Mouse (Mus musculus) natural killer cell, adult 2 months (primary cell): ENCODE measurements around the gene Cyth4.
A peak's percentile ranks its signal among the peaks of the same experiment; 100 is the strongest.

Source experiments
- DNase-seq, 2 experiments: peaks; one replicate each; pipeline ENCODE4 v3.0.0; 2022; ENCODE audit warnings: low spot score in 2 of 2

The Cyth4 gene

DNA sequence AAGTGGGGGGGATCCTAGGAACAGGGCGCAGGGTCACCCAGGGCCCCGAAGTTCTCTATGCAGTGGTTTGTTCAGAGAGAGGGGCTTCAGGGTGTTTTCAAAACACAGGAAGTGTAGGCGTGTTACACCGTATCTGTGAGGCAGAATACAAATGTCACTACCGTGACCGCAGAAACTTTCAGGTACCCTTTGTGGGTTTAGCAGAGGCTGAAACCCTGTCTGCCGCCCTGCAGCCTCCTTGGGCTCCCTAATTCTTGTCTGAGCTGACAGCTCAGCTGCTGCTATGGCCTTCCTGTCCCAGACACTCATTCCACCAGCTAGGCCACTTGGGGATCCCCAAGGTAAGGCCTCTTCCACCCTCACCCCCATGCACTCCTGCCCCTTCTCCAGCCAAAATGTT is 17.7 kb downstream of the Cyth4 start:
- DNase-seq, result peak; percentile 54 to 65

DNA sequence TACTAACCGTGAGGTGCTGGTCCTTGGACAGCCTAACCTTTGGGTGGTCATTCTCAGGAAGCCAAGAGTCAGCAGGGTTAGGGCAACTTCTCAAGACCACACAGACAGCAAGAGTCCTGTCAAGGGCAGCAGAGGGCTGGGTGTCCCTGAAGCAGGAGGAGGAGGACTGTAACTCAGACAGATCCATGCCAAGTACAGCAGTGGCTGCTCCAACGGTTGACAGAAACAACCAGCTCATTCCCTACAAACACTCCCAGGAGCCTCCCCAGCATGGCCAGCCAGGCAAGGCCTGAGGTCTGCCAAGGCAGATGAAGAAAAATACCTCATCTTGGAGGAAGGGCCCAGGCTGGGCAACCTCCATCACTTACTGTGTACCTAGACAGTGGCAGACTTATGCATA is 20.1 kb downstream of the Cyth4 start:
- DNase-seq, result no peak

GRCm38 (mm10) chr15:78623426-78623825 is 26.6 kb downstream of the Cyth4 start:
- peak; percentile 49 to 67 for DNase-seq

DNA sequence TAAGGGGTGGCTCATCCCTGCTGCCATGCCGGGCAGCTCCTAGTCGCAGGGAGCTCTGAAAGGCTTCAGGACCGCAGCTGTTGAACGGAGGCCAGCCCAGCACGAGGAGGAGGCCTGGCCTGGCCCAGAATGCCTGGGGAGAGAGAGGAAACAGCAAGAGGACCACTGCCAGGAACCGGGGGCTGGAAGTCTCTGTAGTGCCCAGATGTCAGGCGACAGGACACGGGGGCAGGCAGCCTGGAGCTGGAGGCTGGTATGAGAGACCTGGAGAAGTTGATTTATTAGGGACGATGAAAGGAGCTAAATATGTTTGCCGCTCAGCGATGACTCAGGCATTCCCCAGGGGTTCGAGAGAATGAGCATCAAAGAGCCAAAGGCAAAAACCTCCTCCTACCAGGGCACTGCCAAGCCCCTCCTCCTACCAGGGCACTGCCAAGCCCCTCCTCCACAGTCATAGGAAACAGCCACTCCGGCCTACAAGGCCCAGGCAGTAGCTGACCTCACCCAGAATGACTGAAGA is 27.6 kb downstream of the Cyth4 start:
- no peak for DNase-seq

- no peak for DNase-seq
These were observed 28.1 kb downstream of the Cyth4 start for GRCm38 (mm10) chr15:78624961-78625360.

DNA sequence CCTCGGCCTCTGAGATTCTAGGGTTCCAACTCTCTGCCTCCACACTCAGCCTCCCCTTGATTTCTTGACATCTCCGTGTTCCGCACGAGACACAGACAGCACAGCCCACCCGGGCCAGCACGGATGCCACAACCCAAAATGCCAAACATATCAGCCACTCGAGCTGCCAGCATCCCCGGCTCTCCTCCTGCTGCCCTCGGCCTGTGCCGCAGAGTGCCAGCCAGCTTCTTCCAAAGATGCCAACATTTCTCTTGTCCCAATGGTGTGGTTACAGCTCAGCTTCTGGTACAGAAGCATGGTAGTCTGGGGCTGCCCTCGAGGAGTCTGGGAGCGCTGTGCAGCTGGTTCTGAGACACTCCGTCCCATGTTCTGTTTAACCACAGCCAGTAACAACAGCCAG is 29.4 kb downstream of the Cyth4 start:
- DNase-seq, result no peak

DNA sequence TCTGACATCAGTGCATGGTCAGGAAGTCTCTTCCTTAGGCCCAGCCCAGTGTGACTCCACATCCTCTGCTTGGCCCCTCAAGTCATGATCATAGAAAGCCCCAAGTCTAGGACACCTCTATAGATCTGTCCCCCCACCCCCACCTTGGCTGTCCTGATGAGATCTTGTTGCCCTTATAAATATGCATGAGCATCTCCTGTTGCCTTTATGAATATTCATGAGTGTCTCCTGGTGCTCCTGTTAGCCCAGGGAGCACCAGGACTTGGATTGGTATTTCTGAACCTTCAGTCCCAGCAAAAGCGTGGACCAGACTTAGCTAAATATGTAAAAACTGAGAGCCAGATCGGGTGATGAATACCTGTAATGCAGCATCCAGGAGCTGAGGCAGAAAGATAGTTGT is 35.5 kb downstream of the Cyth4 start:
- no peak for DNase-seq

DNA sequence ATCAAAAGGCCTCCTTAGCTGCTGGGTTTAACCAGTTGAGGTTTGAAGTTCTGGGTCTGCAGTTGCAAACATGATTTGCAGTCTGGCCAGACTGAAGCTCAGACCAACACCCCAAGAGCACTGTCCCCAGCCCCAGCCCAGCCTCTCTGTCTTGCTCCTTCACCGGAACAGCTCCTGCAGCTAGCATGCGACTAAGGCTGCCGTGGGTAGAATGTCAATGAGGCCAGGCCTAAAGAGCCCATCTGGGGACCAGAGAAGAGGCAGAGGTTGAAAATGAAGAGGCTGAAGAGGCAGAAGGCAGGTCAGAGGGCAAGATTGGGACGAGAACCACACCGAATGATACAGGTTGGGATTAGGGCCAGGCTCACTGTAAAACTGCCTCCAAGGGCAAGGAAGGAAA is 36.6 kb downstream of the Cyth4 start:
- DNase-seq, result no peak

DNA sequence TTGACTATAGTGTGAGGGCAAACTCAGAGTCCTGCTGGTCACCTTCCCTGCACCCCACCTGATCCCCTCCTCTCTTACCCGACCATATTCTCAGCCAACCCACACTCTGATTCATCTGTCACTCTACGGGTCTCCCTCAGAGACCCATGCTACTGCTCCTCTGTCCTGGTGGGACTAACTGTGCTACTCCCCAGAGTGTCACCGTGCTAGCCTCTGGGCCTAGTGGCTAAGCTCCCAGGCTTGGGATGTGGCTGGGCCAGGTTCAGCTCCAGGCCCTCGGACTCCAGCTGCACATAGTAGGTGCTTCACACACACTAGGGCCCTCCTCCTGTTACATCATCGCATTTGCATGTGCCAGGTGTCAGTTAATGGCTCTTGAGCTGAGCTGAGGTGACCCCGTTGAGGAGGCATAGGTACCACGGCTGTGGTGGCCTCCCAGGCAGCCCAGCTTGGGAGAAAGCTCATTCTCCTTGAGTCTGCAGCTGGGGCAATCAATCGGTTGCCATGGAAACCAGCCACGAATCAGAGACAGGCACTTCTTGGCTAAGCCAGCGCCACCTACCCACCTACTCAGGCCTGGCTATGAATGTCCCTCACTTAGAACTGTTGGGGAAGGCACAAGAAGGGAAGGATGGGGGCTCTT is 37.4 kb downstream of the Cyth4 start:
- DNase-seq, result no peak

- DNase-seq, result no peak
These were observed 38.4 kb downstream of the Cyth4 start for GRCm38 (mm10) chr15:78635231-78635630.

GRCm38 (mm10) chr15:78643633-78644032 is 46.8 kb downstream of the Cyth4 start:
- DNase-seq, result no peak

DNA sequence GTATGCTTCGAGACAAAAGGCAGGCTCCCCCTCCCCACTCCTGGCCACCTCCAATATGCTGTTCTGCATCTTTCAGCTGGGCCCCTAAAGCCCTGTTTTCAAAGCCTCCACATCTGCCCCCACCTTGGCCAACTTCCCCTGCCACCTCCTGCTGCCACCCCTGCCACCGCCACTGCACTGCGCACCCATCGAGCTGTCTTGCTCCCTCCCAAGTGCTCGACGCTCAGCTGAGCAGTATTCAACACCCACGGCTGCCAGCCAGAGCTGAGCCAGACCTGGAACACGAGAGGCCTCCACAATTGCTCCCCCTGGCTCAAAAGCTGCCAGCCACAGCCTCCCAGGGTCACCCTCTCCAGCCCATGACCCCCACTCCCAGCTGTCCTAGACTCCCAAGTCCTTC is 47.8 kb downstream of the Cyth4 start:
- DNase-seq, result no peak

DNA sequence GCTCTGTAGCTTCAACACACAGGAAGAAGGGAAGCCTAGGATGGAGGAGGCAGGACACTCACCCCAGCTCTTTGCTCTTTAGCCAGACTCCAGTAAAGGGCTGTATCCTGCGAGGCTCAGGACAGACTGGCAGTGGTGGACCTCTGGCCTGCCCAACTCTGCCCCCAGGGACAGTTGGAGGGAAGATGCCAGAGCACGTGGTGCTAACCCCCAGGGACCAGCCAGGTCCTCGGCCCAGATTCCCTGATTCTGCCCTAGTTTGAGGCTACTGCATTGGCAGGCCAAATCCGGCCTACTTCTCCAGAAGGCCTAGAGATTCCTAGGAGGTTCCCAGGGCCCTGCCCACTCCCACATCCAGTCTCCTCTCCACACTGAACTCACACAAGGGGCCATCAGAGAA is 50.9 kb downstream of the Cyth4 start:
- no peak for DNase-seq

GRCm38 (mm10) chr15:78651169-78651568 is 54.3 kb downstream of the Cyth4 start:
- no peak for DNase-seq

- DNase-seq, result no peak
These were observed 67.4 kb downstream of the Cyth4 start for GRCm38 (mm10) chr15:78664268-78664667.

GRCm38 (mm10) chr15:78669221-78669871 is 72.5 kb downstream of the Cyth4 start:
- no peak for DNase-seq

GRCm38 (mm10) chr15:78670341-78670740 is 73.5 kb downstream of the Cyth4 start:
- DNase-seq, result no peak
